Mouse (Mus musculus) small intestine, adult 2 months (tissue): ENCODE data around the gene Taar1. TPM values are rescaled to one million over a fixed set of nuclear protein-coding genes. Genes with fewer than 3 reads are reported as not detected.

Experiments used
- H3K27ac ChIP-seq: fragments of 200-500 bp; 2 replicates; pipeline ENCODE4 v1.5.1; 2012; ENCODE audit warnings: low read depth, low read length, control low read depth, inconsistent platforms; ENCODE audit not compliant: insufficient read depth
- H3K27me3 ChIP-seq: fragments of 200-500 bp; 2 replicates; pipeline ENCODE4 v1.6.1; 2012; ENCODE audit warnings: mild to moderate bottlenecking, moderate library complexity, low read length, inconsistent platforms; ENCODE audit not compliant: control insufficient read depth, insufficient read depth
- H3K36me3 ChIP-seq: fragments of 200-500 bp; 2 replicates; pipeline ENCODE4 v1.6.1; 2012; ENCODE audit warnings: mild to moderate bottlenecking, low read length, control low read depth, inconsistent platforms; ENCODE audit not compliant: control insufficient read depth, insufficient read depth
- H3K4me1 ChIP-seq: fragments of 200-500 bp; 2 replicates; pipeline ENCODE4 v1.6.1; 2012; ENCODE audit warnings: low read length, inconsistent platforms, mixed read lengths; ENCODE audit not compliant: control insufficient read depth, insufficient read depth, insufficient read length
- H3K4me3 ChIP-seq: fragments of 200-500 bp; 2 replicates; pipeline ENCODE4 v1.5.1; 2012; ENCODE audit warnings: low read depth, mild to moderate bottlenecking, control low read depth, inconsistent platforms, low read length, moderate library complexity
- CTCF ChIP-seq: fragments of 200-500 bp; IDR thresholded peaks from 2 replicates; pipeline ENCODE4 v1.5.1; 2012; ENCODE audit warnings: low read depth, mild to moderate bottlenecking, control low read depth, inconsistent platforms, low read length, moderate library complexity, mixed read lengths; ENCODE audit not compliant: insufficient replicate concordance, insufficient read length; ENCODE audit errors: extremely low read depth
- POLR2A ChIP-seq: fragments of 200-500 bp; IDR thresholded peaks from 2 replicates; pipeline ENCODE4 v1.6.1; 2012; ENCODE audit warnings: low read depth, mild to moderate bottlenecking, control low read depth, inconsistent platforms, low read length, moderate library complexity
- WGBS: fragments of 180-500 bp; shearing (Covaris S2); methylation state at CpG from one replicate; pipeline ENCODE4 v1.1.7; 2018; 5-methylcytosine and 5-hydroxymethylcytosine counted together
- polyA plus RNA-seq: library from polyadenylated mRNA; depleted of rRNA; stranded (reverse); fragments of >200 nt; gene quantifications from 2 replicates; pipeline ENCODE4 v1.2.3, GENCODE M21; 2012

The Taar1 gene
- polyA plus RNA-seq, 1 experiment, result not detected

DNA sequence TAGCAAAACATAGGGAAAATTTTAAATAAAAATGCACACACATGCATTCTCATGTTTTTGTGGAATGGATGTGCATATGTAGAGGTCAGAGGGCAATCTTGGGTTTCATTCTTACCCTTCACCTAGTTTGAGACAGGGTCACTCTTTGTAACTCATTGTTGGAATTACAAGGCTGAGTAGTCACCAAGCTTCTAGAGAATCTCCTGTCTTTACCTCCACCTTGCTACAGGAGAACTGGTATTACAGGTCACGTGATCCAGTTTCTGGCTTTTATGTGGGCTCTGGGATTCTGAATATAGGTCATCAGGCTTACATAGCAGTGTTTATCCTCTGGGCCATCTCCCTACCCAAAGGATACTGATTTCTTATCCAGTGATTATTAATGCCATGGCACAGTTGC is 14.5 kb upstream of the Taar1 start:
- Histone ChIP-seq H3K4me1 (no peaks in the 10 kb centered on the region), H3K4me3 (no peak overlapping the region), H3K36me3 (peaks cover 5% of the 10 kb centered on the region; the same call in 1 of the 2 replicates), H3K27ac (no peak overlapping the region), H3K27me3 (no peaks in the 10 kb centered on the region)
- WGBS, result 95% methylated on average over 1 of the region's 1 CpGs
- no peak for TF ChIP-seq CTCF
- TF ChIP-seq POLR2A, result no peak

GRCm38 (mm10) chr10:23922468-23922867 is 2.3 kb downstream of the Taar1 start:
- no peaks in the 10 kb centered on the region; the same call in 1 of the 2 replicates for H3K27me3 ChIP-seq
- 66% methylated on average over 3 of the region's 3 CpGs for WGBS
- H3K4me3 ChIP-seq, result no peak overlapping the region
- no peak overlapping the region for H3K27ac ChIP-seq
- TF ChIP-seq POLR2A (no peak), CTCF (no peak)
- no peaks in the 10 kb centered on the region for H3K4me1 ChIP-seq
- H3K36me3 ChIP-seq, result no peaks in the 10 kb centered on the region

DNA sequence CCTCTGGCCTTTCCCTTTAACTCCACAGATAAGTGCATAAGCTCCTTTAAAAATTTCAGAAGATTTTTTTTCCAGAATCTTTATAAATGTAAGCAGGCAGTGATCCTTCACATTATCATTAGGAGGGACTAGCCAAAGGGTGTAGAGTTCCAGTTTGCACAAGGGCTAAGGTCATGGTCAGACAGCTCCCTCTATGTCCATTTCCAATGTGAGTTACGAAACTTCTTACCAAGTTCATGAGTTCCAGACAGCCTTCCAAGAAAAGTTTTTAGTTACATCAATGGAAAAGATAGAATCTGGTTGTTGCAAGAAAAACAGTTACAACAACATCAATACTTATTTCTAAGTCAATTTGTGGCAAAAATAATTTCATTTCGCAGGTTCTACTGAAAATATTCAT is 3.8 kb downstream of the Taar1 start:
- no peak overlapping the region for H3K27ac ChIP-seq
- TF ChIP-seq CTCF (no peak), POLR2A (no peak)
- 86% methylated on average over 2 of the region's 2 CpGs for WGBS

DNA sequence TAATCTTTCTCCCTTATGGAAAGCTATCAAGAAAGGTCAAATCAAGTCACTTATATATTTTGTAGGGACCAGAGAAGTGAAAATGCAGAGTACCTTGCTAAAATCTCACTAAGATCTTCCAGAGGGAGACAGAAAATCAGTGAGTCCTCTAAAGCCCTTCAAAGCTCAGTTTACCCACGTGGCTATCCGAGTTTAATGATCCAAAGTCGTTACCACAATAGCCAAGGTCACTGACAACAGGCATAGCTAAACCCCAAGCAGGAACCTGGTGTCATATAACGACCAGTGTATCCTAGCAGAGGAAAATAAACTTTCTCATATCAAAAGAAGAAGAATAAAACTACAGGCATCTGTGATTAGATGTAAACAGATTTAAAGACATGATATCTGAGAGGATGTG is 17.5 kb downstream of the Taar1 start:
- Histone ChIP-seq H3K27me3 (no peaks in the 10 kb centered on the region), H3K4me3 (no peak overlapping the region), H3K4me1 (no peaks in the 10 kb centered on the region), H3K27ac (no peak overlapping the region), H3K36me3 (no peaks in the 10 kb centered on the region)
- TF ChIP-seq CTCF (no peak), POLR2A (no peak)
- WGBS, result 29% methylated on average over 4 of the region's 4 CpGs

More for the DNA sequence above, 3.8 kb downstream of the Taar1 start:
- Histone ChIP-seq H3K36me3 (no peaks in the 10 kb centered on the region), H3K4me1 (no peaks in the 10 kb centered on the region), H3K27me3 (no peaks in the 10 kb centered on the region; the same call in 1 of the 2 replicates), H3K4me3 (no peak overlapping the region)

- H3K27me3 ChIP-seq, result no peaks in the 10 kb centered on the region
- no peak for TF ChIP-seq CTCF
- TF ChIP-seq POLR2A, result no peak
- H3K4me3 ChIP-seq, result no peak within 1 kb of the TSS
- 61% methylated on average over 6 of the region's 6 CpGs for WGBS
- H3K27ac ChIP-seq, result no peak within 1 kb of the TSS
- no peaks in the 10 kb centered on the region for H3K4me1 ChIP-seq
- H3K36me3 ChIP-seq, result no peaks in the 10 kb centered on the region
Observed at GRCm38 (mm10) chr10:23938312-23938711, 18.2 kb downstream of the Taar1 start, which contains the start of gene Taar2. TSS of gene Taar2 (plus strand) at chr10:23938572.

DNA sequence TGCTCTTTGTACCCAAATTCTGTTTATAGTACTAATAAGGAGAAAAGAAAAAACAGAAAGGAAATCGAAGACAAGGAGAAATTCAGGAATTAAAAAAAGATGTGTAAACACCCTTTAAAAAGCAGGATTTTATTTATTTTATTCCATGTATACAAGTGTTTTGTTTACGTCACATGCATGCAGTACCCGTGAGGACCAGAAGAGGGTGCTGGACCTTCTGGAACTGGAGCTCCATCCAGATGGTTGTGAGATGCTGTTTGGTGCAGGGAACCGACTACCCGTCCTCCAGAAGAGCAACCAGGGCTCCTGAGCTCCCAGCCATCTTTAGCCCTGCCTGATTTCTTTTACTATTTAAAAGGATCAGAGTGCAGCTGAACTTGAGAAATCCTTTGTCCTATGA is 22.3 kb downstream of the Taar1 start:
- no peaks in the 10 kb centered on the region for H3K36me3 ChIP-seq
- TF ChIP-seq CTCF (peak; percentile 47; the same call in 1 of the 2 replicates), POLR2A (no peak)
- H3K4me1 ChIP-seq, result no peaks in the 10 kb centered on the region
- WGBS, result 74% methylated on average over 5 of the region's 5 CpGs
- no peaks in the 10 kb centered on the region for H3K27me3 ChIP-seq
- H3K4me3 ChIP-seq, result no peak overlapping the region
- H3K27ac ChIP-seq, result no peak overlapping the region

DNA sequence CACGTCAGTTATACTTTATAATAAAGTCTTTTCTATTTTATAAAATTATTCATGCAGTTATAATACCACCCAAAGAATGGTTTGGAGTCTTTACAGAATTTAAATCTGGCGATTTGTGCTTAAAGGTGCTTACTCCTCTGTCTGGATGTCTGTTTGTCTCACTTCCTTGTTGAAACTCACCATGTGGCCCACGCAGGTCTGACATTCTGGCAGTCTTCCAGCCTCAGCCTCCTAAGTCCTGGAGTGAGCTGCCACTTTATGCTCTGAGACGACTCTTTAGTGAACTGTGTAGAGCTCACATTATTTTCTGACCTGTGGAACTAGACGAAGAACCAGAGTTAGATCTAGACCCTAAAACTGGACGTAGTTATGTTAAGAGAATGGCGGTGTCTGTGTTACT is 27.9 kb downstream of the Taar1 start:
- Histone ChIP-seq H3K36me3 (no peaks in the 10 kb centered on the region), H3K27ac (no peak overlapping the region), H3K27me3 (no peaks in the 10 kb centered on the region), H3K4me1 (no peaks in the 10 kb centered on the region), H3K4me3 (no peak overlapping the region)
- no peak for TF ChIP-seq POLR2A
- TF ChIP-seq CTCF, result no peak
- 41% methylated on average over 7 of the region's 7 CpGs for WGBS
